Mouse (Mus musculus) embryonic fibroblast, embryonic 13.5 days (primary cell): ENCODE data around the gene Parp16. TPM values are rescaled to one million over a fixed set of nuclear protein-coding genes. Genes with fewer than 3 reads are reported as not detected.

ENCODE experiments used
- H3K27ac ChIP-seq: 2 replicates; pipeline ENCODE4 v1.5.1; 2012; ENCODE audit warnings: low read length, control low read depth, inconsistent platforms; ENCODE audit not compliant: insufficient read depth
- H3K4me1 ChIP-seq: 2 replicates; pipeline ENCODE4 v1.6.1; 2011; ENCODE audit warnings: low read length; ENCODE audit not compliant: control insufficient read depth, insufficient read depth
- H3K4me3 ChIP-seq: 2 replicates; pipeline ENCODE4 v1.5.1; 2011; ENCODE audit warnings: mild to moderate bottlenecking, control low read depth, low read length; ENCODE audit not compliant: insufficient read depth
- CTCF ChIP-seq: IDR thresholded peaks from 2 replicates; pipeline ENCODE4 v1.5.1; 2011; ENCODE audit warnings: mild to moderate bottlenecking, control low read depth, low read length, moderate library complexity, borderline replicate concordance; ENCODE audit not compliant: insufficient read depth
- POLR2A ChIP-seq: IDR thresholded peaks from 2 replicates; pipeline ENCODE4 v1.6.1; 2011; ENCODE audit warnings: low read depth, mild to moderate bottlenecking, control low read depth, low read length, moderate library complexity
- polyA plus RNA-seq: library from polyadenylated mRNA; stranded (reverse); fragments of >200 nt; gene quantifications from 2 replicates; pipeline ENCODE4 v1.2.4, GENCODE M21; 2011; ENCODE audit warnings: low read depth; ENCODE audit not compliant: missing spikeins, insufficient read length

The Parp16 gene
- polyA plus RNA-seq, 1 experiment, result 1.5 TPM

GRCm38 (mm10) chr9:65177912-65178311 is 17.2 kb upstream of the Parp16 start:
- no peak overlapping the region for H3K27ac ChIP-seq

DNA sequence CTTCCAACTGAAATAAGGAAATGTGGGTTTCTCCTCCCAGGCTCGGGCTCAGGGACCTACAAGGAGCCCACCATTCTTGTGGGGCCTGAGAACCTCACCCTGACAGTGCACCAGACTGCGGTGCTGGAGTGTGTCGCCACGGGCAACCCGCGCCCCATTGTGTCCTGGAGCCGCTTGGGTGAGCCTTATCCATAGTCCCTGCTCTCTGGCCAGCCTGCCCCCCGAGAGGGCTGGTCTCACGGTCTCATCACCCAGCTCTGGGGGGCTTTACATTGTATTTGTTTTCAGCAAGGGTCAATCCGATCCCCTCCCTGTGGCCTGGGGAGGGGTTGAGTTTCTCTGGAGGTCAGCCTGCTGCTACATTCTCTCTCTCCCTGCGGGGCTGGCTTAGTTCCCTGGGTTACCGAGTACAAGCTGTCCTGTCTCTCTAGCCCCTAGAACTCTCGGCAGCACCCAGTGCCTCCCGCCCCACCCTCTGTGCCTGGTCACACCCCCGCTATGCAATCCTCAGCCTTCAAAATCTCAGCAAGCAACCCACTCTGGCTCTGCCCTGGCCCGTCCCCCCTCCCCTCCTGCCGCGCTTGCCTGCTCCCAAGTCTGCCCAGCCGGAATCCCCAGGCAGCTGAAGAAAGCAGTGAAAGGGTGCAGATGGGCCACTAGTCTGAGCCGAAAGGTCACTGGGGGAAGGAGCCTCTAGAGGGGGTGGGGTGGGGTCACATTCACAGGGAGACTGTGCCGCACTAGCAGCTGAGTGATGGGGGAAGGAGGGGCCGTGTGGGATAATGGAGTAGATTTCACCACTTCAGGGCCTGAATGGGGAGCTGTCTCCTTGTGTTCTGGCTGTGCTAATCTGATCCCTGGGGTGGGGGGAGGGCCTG is 16.6 kb upstream of the Parp16 start:
- Histone ChIP-seq H3K27ac (no peak overlapping the region), H3K4me3 (no peak overlapping the region), H3K4me1 (no peaks in the 10 kb centered on the region)
- TF ChIP-seq POLR2A (no peak), CTCF (no peak)

More at GRCm38 (mm10) chr9:65177912-65178311, 17.2 kb upstream of the Parp16 start:
- Histone ChIP-seq H3K4me1 (no peaks in the 10 kb centered on the region), H3K4me3 (no peak overlapping the region)
- TF ChIP-seq CTCF (no peak), POLR2A (no peak)

- TF ChIP-seq POLR2A (no peak), CTCF (no peak)
- no peak overlapping the region for H3K4me3 ChIP-seq
- no peak overlapping the region for H3K27ac ChIP-seq
- no peaks in the 10 kb centered on the region for H3K4me1 ChIP-seq
Observed at GRCm38 (mm10) chr9:65179817-65180624, 15.1 kb upstream of the Parp16 start.

- peak; percentile 75 for TF ChIP-seq CTCF
- no peak for TF ChIP-seq POLR2A
- H3K27ac ChIP-seq, result no peak overlapping the region
- no peak overlapping the region for H3K4me3 ChIP-seq
- no peaks in the 10 kb centered on the region for H3K4me1 ChIP-seq
Observed at GRCm38 (mm10) chr9:65188599-65188998, 6.6 kb upstream of the Parp16 start.

- peaks cover under 1% of the 10 kb centered on the region; the same call in 1 of the 2 replicates for H3K4me1 ChIP-seq
- no peak overlapping the region for H3K27ac ChIP-seq
- no peak overlapping the region for H3K4me3 ChIP-seq
- TF ChIP-seq CTCF (no peak), POLR2A (no peak)
Observed at GRCm38 (mm10) chr9:65190306-65190705, 4.8 kb upstream of the Parp16 start.

DNA sequence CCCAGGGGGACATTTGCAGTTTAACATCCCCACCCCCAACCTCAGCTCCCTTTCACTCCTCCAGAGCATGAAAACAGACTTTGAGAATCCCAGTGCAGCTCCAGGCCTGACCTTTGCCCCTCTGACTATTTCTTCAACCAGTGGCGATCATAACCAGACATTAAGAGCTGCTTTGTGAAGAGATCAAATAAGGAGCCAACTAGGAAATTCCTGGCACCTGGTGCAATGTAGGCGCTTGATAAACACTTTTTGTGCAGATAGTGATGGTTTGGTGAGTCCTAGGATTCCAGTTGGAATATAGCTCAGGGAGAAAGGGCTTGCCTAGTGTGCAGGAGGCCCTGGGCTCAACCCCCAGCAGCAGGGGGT is 3.8 kb upstream of the Parp16 start:
- no peak overlapping the region for H3K4me3 ChIP-seq
- TF ChIP-seq POLR2A (no peak), CTCF (no peak)
- no peak overlapping the region for H3K27ac ChIP-seq
- H3K4me1 ChIP-seq, result peaks cover 2% of the 10 kb centered on the region; the same call in 1 of the 2 replicates

GRCm38 (mm10) chr9:65191755-65192469 is 3.2 kb upstream of the Parp16 start:
- Histone ChIP-seq H3K27ac (no peak overlapping the region), H3K4me1 (peaks cover 2% of the 10 kb centered on the region; the same call in 1 of the 2 replicates), H3K4me3 (no peak overlapping the region)
- TF ChIP-seq POLR2A (no peak), CTCF (no peak)

- TF ChIP-seq POLR2A (peak; percentile 18; the same call in 1 of the 2 replicates), CTCF (no peak)
- no peak overlapping the region for H3K27ac ChIP-seq
- peaks cover 2% of the 10 kb centered on the region; the same call in 1 of the 2 replicates for H3K4me1 ChIP-seq
- no peak overlapping the region for H3K4me3 ChIP-seq
Observed at GRCm38 (mm10) chr9:65193214-65193613, 1.9 kb upstream of the Parp16 start.

- no peak for TF ChIP-seq CTCF
- TF ChIP-seq POLR2A, result peak; percentile 72
- no peak overlapping the region for H3K4me3 ChIP-seq
- H3K4me1 ChIP-seq, result peaks cover 8% of the 10 kb centered on the region
- peak overlapping the region; percentile 92 for H3K27ac ChIP-seq
Observed at GRCm38 (mm10) chr9:65195621-65195981, 448 bp downstream of the Parp16 start.
